Mouse (Mus musculus) layer of hippocampus, adult 18-20 months (tissue): Measurements from ENCODE around the gene Bola2. TPM values are rescaled to one million over a fixed set of nuclear protein-coding genes. Genes with fewer than 3 reads are reported as not detected.
A peak's percentile ranks its signal among the peaks of the same experiment; 100 is the strongest.

ENCODE experiments used
- DNase-seq, 2 experiments: peaks; one replicate each; pipeline ENCODE4 v3.0.0; 2022; ENCODE audit warnings: low spot score in 2 of 2
- long read RNA-seq: library from polyadenylated mRNA; stranded (forward); transcript quantifications from one replicate; pipeline ENCODE4 v2.0.0, GENCODE M21; 2021
- total RNA-seq, 2 experiments: library from RNA; stranded (reverse); gene quantifications; 2 replicates each; pipeline ENCODE4 v1.2.3; 2021

Bola2 gene
- 100 to 1,000 TPM; 105 to 106 TPM for total RNA-seq
- long read RNA-seq, transcript Bola2-203 (3 exons, 1,266 nt): major isoform, 35 of 43 reads
- long read RNA-seq, partial matches to known transcripts: 0 of 43 reads
- long read RNA-seq, other reads (novel, unspliced or antisense): 4 of 43 reads

- no peak for DNase-seq
These were observed at the start of gene Bola2 for GRCm38 (mm10) chr7:126695210-126695611. TSS of gene Bola2 (plus strand) at chr7:126695401.

GRCm38 (mm10) chr7:126645708-126646107 lies 49.5 kb upstream of the Bola2 start:
- DNase-seq: no peak

GRCm38 (mm10) chr7:126648486-126648885 lies 46.7 kb upstream of the Bola2 start:
- no peak for DNase-seq

GRCm38 (mm10) chr7:126649231-126650051 lies 45.8 kb upstream of the Bola2 start, which contains the start of gene Sgf29:
TSS of gene Sgf29 (plus strand) at chr7:126649309.
- peak; percentile 92 to 95 for DNase-seq

GRCm38 (mm10) chr7:126650852-126651251 lies 44.3 kb upstream of the Bola2 start:
- no peak for DNase-seq

GRCm38 (mm10) chr7:126653991-126654390 lies 41.2 kb upstream of the Bola2 start:
- DNase-seq: no peak

- no peak for DNase-seq
These were observed 39.5 kb upstream of the Bola2 start for GRCm38 (mm10) chr7:126655695-126656094.

GRCm38 (mm10) chr7:126657522-126657921 lies 37.7 kb upstream of the Bola2 start:
- no peak for DNase-seq

GRCm38 (mm10) chr7:126659771-126660170 lies 35.4 kb upstream of the Bola2 start:
- DNase-seq: no peak

GRCm38 (mm10) chr7:126663646-126664045 lies 31.6 kb upstream of the Bola2 start:
- DNase-seq: no peak

GRCm38 (mm10) chr7:126665269-126665668 lies 29.9 kb upstream of the Bola2 start:
- DNase-seq: peak in 1 of 2 experiments; percentile 21

- no peak for DNase-seq
These were observed 27.6 kb upstream of the Bola2 start for GRCm38 (mm10) chr7:126667495-126668090.

GRCm38 (mm10) chr7:126668452-126668851 lies 26.7 kb upstream of the Bola2 start:
- DNase-seq: no peak

GRCm38 (mm10) chr7:126670152-126670551 lies 25.0 kb upstream of the Bola2 start:
- no peak for DNase-seq

GRCm38 (mm10) chr7:126672111-126672510 lies 23.1 kb upstream of the Bola2 start:
- DNase-seq: no peak

- DNase-seq: no peak
These were observed 20.1 kb upstream of the Bola2 start for GRCm38 (mm10) chr7:126675104-126675503.

GRCm38 (mm10) chr7:126676207-126676606 lies 19.0 kb upstream of the Bola2 start, which contains the start of gene Sult1a1:
TSS of gene Sult1a1 (minus strand) at chr7:126676432.
- DNase-seq: peak in 1 of 2 experiments; percentile 51

GRCm38 (mm10) chr7:126676631-126677220 lies 18.5 kb upstream of the Bola2 start:
- DNase-seq: no peak

GRCm38 (mm10) chr7:126678545-126679341 lies 16.5 kb upstream of the Bola2 start:
- DNase-seq: no peak

GRCm38 (mm10) chr7:126679683-126680082 lies 15.5 kb upstream of the Bola2 start:
- no peak for DNase-seq

- DNase-seq: no peak
These were observed 14.0 kb upstream of the Bola2 start for GRCm38 (mm10) chr7:126681221-126681620.
